Mouse (Mus musculus) heart, adult 2 months (tissue): ENCODE data around the gene Agbl3.

Source experiments
- EP300 ChIP-seq: fragments of 200-500 bp; IDR thresholded peaks from 2 replicates; pipeline ENCODE4 v1.6.1; 2011; ENCODE audit warnings: low read depth, low read length, control low read depth; ENCODE audit not compliant: insufficient read depth
- POLR2A ChIP-seq: fragments of 200-500 bp; IDR thresholded peaks from 2 replicates; pipeline ENCODE4 v1.6.1; 2011; ENCODE audit warnings: mild to moderate bottlenecking, low read depth, low read length, control low read depth; ENCODE audit not compliant: insufficient read depth

- TF ChIP-seq EP300: no peak
- no peak for TF ChIP-seq POLR2A
These were observed 10.2 kb upstream of the Agbl3 start for GRCm38 (mm10) chr6:34769984-34770383.
